Mouse (Mus musculus) hindbrain, embryonic 16.5 days (tissue): Measurements from ENCODE around the gene Rfxank. TPM values are rescaled to one million over a fixed set of nuclear protein-coding genes. Genes with fewer than 3 reads are reported as not detected.

Experiments used
- ATAC-seq: fragments of 200-750 bp; cut with Nextera tagmentation; 2 replicates; pipeline ENCODE4 v1.8.0; 2017; ENCODE audit warnings: moderate TSS enrichment, moderate library complexity
- H3K27ac ChIP-seq: fragments of 300-500 bp; sonication (generic); 2 replicates; pipeline ENCODE4 v1.5.1; 2014; ENCODE audit warnings: low read depth, mild to moderate bottlenecking, control low read depth, low read length, moderate library complexity
- H3K27me3 ChIP-seq: fragments of 300-500 bp; sonication (generic); replicated peaks from 2 replicates; pipeline ENCODE4 v1.6.1; 2014; ENCODE audit warnings: low read length; ENCODE audit not compliant: control insufficient read depth, insufficient read depth
- H3K36me3 ChIP-seq: fragments of 300-500 bp; sonication (generic); 2 replicates; pipeline ENCODE4 v1.6.1; 2014; ENCODE audit warnings: mild to moderate bottlenecking, low read length, moderate library complexity, mixed read lengths; ENCODE audit not compliant: control insufficient read depth, insufficient read depth
- H3K4me1 ChIP-seq: fragments of 300-500 bp; sonication (generic); 2 replicates; pipeline ENCODE4 v1.6.1; 2014; ENCODE audit warnings: low read depth, low read length; ENCODE audit not compliant: control insufficient read depth, insufficient read depth
- H3K4me2 ChIP-seq: fragments of 300-500 bp; sonication (generic); 2 replicates; pipeline ENCODE4 v1.6.1; 2014; ENCODE audit warnings: mild to moderate bottlenecking, low read length, control low read depth, moderate library complexity
- H3K4me3 ChIP-seq: fragments of 300-500 bp; sonication (generic); 2 replicates; pipeline ENCODE4 v1.5.1; 2014; ENCODE audit warnings: mild to moderate bottlenecking, low read length, control low read depth, moderate library complexity
- H3K9ac ChIP-seq: fragments of 300-500 bp; sonication (generic); 2 replicates; pipeline ENCODE4 v1.6.1; 2014; ENCODE audit warnings: low read depth, mild to moderate bottlenecking, control low read depth, low read length, moderate library complexity
- H3K9me3 ChIP-seq: fragments of 300-500 bp; sonication (generic); 2 replicates; pipeline ENCODE4 v1.6.1; 2014; ENCODE audit warnings: mild to moderate bottlenecking, low read length, moderate library complexity; ENCODE audit not compliant: control insufficient read depth
- WGBS: fragments of 180-500 bp; shearing (Covaris S2); extraction: QIAGEN DNeasy Blood & Tissue Kit; methylation state at CpG from one replicate; pipeline ENCODE4 v1.1.7; 2014; 5-methylcytosine and 5-hydroxymethylcytosine counted together
- polyA plus RNA-seq: library from polyadenylated mRNA; unstranded; fragments of >200 nt; fragmentation: Nextera tagmentation; extraction: Ambion mirVana; gene quantifications from 2 replicates; pipeline ENCODE4 v1.2.1, GENCODE M21; 2015

Rfxank gene
- polyA plus RNA-seq, 1 experiment from 2014 or later: 12.3 TPM

- H3K4me2 ChIP-seq: peak within 1 kb of the TSS; percentile 91
- 1% methylated on average over 37 of the region's 37 CpGs for WGBS
- H3K4me1 ChIP-seq: peaks cover 10% of the 10 kb centered on the region
- peak within 1 kb of the TSS; percentile 75 for H3K9ac ChIP-seq
- no peaks in the 10 kb centered on the region for H3K9me3 ChIP-seq
- ATAC-seq: peak; percentile 75
- H3K27ac ChIP-seq: peak within 1 kb of the TSS; percentile 55
- no peaks in the 10 kb centered on the region for H3K27me3 ChIP-seq
- H3K4me3 ChIP-seq: peak within 1 kb of the TSS; percentile 81
- peaks cover 15% of the 10 kb centered on the region for H3K36me3 ChIP-seq
Measured at GRCm38 (mm10) chr8:70131166-70131883, 7.6 kb downstream of the Rfxank start, which contains the start of gene Nr2c2ap. Gene Nr2c2ap (plus strand): TSS chr8:70131333.

GRCm38 (mm10) chr8:70130066-70130465, 8.9 kb downstream of the Rfxank start:
- Histone ChIP-seq H3K4me3 (no peak overlapping the region), H3K4me1 (peaks cover 10% of the 10 kb centered on the region), H3K27me3 (no peaks in the 10 kb centered on the region), H3K4me2 (no peak overlapping the region), H3K36me3 (peaks cover 9% of the 10 kb centered on the region; the same call in 1 of the 2 replicates), H3K27ac (peak overlapping the region; percentile 51), H3K9ac (no peak overlapping the region), H3K9me3 (no peaks in the 10 kb centered on the region)
- ATAC-seq: no peak
- 78% methylated on average over 3 of the region's 3 CpGs for WGBS

GRCm38 (mm10) chr8:70129309-70129952, 9.5 kb downstream of the Rfxank start:
- Histone ChIP-seq H3K27me3 (no peaks in the 10 kb centered on the region), H3K27ac (peak overlapping the region; percentile 68), H3K36me3 (peaks cover 6% of the 10 kb centered on the region; the same call in 1 of the 2 replicates), H3K4me3 (no peak overlapping the region), H3K9ac (no peak overlapping the region), H3K9me3 (no peaks in the 10 kb centered on the region), H3K4me1 (peaks cover 10% of the 10 kb centered on the region), H3K4me2 (no peak overlapping the region)
- peak; percentile 87 for ATAC-seq
- 53% methylated on average over 9 of the region's 9 CpGs for WGBS

GRCm38 (mm10) chr8:70128435-70128834, 10.5 kb downstream of the Rfxank start:
- Histone ChIP-seq H3K9ac (no peak overlapping the region), H3K4me3 (no peak overlapping the region), H3K4me2 (no peak overlapping the region), H3K27me3 (no peaks in the 10 kb centered on the region), H3K9me3 (no peaks in the 10 kb centered on the region), H3K4me1 (peaks cover 10% of the 10 kb centered on the region), H3K27ac (peak overlapping the region; percentile 68), H3K36me3 (no peaks in the 10 kb centered on the region)
- ATAC-seq: no peak
- 51% methylated on average over 3 of the region's 3 CpGs for WGBS

GRCm38 (mm10) chr8:70124992-70125391, 14.0 kb downstream of the Rfxank start:
- Histone ChIP-seq H3K9me3 (no peaks in the 10 kb centered on the region), H3K27me3 (no peaks in the 10 kb centered on the region), H3K4me2 (no peak overlapping the region), H3K9ac (no peak overlapping the region), H3K36me3 (no peaks in the 10 kb centered on the region), H3K4me3 (no peak overlapping the region), H3K27ac (no peak overlapping the region), H3K4me1 (peaks cover 4% of the 10 kb centered on the region)
- 72% methylated on average over 8 of the region's 8 CpGs for WGBS
- ATAC-seq: no peak

- H3K27ac ChIP-seq: no peak overlapping the region
Measured at GRCm38 (mm10) chr8:70122863-70123262, 16.1 kb downstream of the Rfxank start.

GRCm38 (mm10) chr8:70120667-70121066, 18.3 kb downstream of the Rfxank start, which contains the start of gene Ncan:
Gene Ncan (minus strand): TSS chr8:70120873.
- peak within 1 kb of the TSS; percentile 87 for H3K9ac ChIP-seq
- peaks cover 27% of the 10 kb centered on the region for H3K4me1 ChIP-seq
- peak within 1 kb of the TSS; percentile 67 for H3K4me3 ChIP-seq
- H3K4me2 ChIP-seq: peak within 1 kb of the TSS; percentile 84
- 2% methylated on average over 19 of the region's 19 CpGs for WGBS
- peak; percentile 75 for ATAC-seq
- 0 out of 2 replicates have a peak, but pooled peaks cover 2% of the 10 kb centered on the region for H3K36me3 ChIP-seq
- peak within 1 kb of the TSS; percentile 92 for H3K27ac ChIP-seq
- H3K27me3 ChIP-seq: no peaks in the 10 kb centered on the region
- no peaks in the 10 kb centered on the region for H3K9me3 ChIP-seq

More at GRCm38 (mm10) chr8:70122863-70123262, 16.1 kb downstream of the Rfxank start:
- peaks cover 12% of the 10 kb centered on the region for H3K4me1 ChIP-seq
- WGBS: 60% methylated on average over 2 of the region's 2 CpGs
- H3K27me3 ChIP-seq: no peaks in the 10 kb centered on the region
- H3K9ac ChIP-seq: no peak overlapping the region
- H3K4me3 ChIP-seq: no peak overlapping the region
- ATAC-seq: no peak
- no peaks in the 10 kb centered on the region for H3K9me3 ChIP-seq
- no peaks in the 10 kb centered on the region for H3K36me3 ChIP-seq
- H3K4me2 ChIP-seq: no peak overlapping the region

- peak overlapping the region; percentile 67 for H3K4me3 ChIP-seq
- no peaks in the 10 kb centered on the region for H3K9me3 ChIP-seq
- ATAC-seq: peak; percentile 83
- H3K36me3 ChIP-seq: peaks cover 7% of the 10 kb centered on the region; the same call in 1 of the 2 replicates
- H3K27me3 ChIP-seq: no peaks in the 10 kb centered on the region
- peak overlapping the region; percentile 87 for H3K9ac ChIP-seq
- H3K27ac ChIP-seq: peak overlapping the region; percentile 92
- H3K4me2 ChIP-seq: peak overlapping the region; percentile 84
- peaks cover 27% of the 10 kb centered on the region for H3K4me1 ChIP-seq
- WGBS: 2% methylated on average over 17 of the region's 17 CpGs
Measured at GRCm38 (mm10) chr8:70118726-70119700, 19.9 kb downstream of the Rfxank start.
